Mouse (Mus musculus) hindbrain, embryonic 14.5 days (tissue): ENCODE results near the gene Hamp. TPM values are rescaled to one million over a fixed set of nuclear protein-coding genes. Genes with fewer than 3 reads are reported as not detected.
"Not testable (repeated sequence)": the region's sequence is repeated elsewhere in the genome, so short reads cannot be mapped to it uniquely, and the experiment has no call there.

Experiments
- ATAC-seq: fragments of 200-750 bp; cut with Nextera tagmentation; 2 replicates; pipeline ENCODE4 v1.8.0; 2017; ENCODE audit warnings: moderate number of reproducible peaks, mild to moderate bottlenecking, moderate TSS enrichment, moderate library complexity; ENCODE audit not compliant: low FRiP score
- DNase-seq: peaks from one replicate; pipeline ENCODE4 v3.0.0-alpha.2; 2015; ENCODE audit warnings: low spot score
- H3K27ac ChIP-seq: fragments of 300-500 bp; sonication (generic); 2 replicates; pipeline ENCODE4 v1.5.1; 2014; ENCODE audit warnings: mild to moderate bottlenecking, moderate library complexity
- H3K27me3 ChIP-seq: fragments of 300-500 bp; sonication (generic); 2 replicates; pipeline ENCODE4 v1.6.1; 2014; ENCODE audit warnings: mild to moderate bottlenecking, low read length, mixed read lengths; ENCODE audit not compliant: control insufficient read depth, insufficient read depth
- H3K36me3 ChIP-seq: fragments of 300-500 bp; sonication (generic); replicated peaks from 2 replicates; pipeline ENCODE4 v1.6.1; 2014; ENCODE audit not compliant: control insufficient read depth, insufficient read depth
- H3K4me1 ChIP-seq: fragments of 300-500 bp; sonication (generic); replicated peaks from 2 replicates; pipeline ENCODE4 v1.6.1; 2014; ENCODE audit warnings: antibody characterized with exemption, low read length, mixed read lengths; ENCODE audit not compliant: control insufficient read depth, insufficient read depth
- H3K4me2 ChIP-seq: fragments of 300-500 bp; sonication (generic); replicated peaks from 2 replicates; pipeline ENCODE4 v1.6.1; 2014; ENCODE audit warnings: mild to moderate bottlenecking, moderate library complexity
- H3K4me3 ChIP-seq: fragments of 300-500 bp; sonication (generic); replicated peaks from 2 replicates; pipeline ENCODE4 v1.5.1; 2014; ENCODE audit warnings: mild to moderate bottlenecking, low read length
- H3K9ac ChIP-seq: fragments of 300-500 bp; sonication (generic); 2 replicates; pipeline ENCODE4 v1.6.1; 2014
- H3K9me3 ChIP-seq: fragments of 300-500 bp; sonication (generic); 2 replicates; pipeline ENCODE4 v1.6.1; 2016; ENCODE audit warnings: low read length; ENCODE audit not compliant: control insufficient read depth
- WGBS: fragments of 180-500 bp; shearing (Covaris S2); extraction: QIAGEN DNeasy Blood & Tissue Kit; methylation state at CpG from one replicate; pipeline ENCODE4 v1.1.7; 2014; 5-methylcytosine and 5-hydroxymethylcytosine counted together
- polyA plus RNA-seq: library from polyadenylated mRNA; unstranded; fragments of >200 nt; fragmentation: Nextera tagmentation; extraction: Ambion mirVana; gene quantifications from 2 replicates; pipeline ENCODE4 v1.2.1, GENCODE M21; 2014

Hamp gene
- polyA plus RNA-seq, 1 experiment from 2014 or later: not detected

GRCm38 (mm10) chr7:30924071-30924470, 19.8 kb downstream of the Hamp start:
- Histone ChIP-seq H3K4me1 (no peaks in the 10 kb centered on the region), H3K4me2 (no peak overlapping the region), H3K9ac (no peak overlapping the region), H3K27me3 (no peaks in the 10 kb centered on the region), H3K4me3 (no peak overlapping the region), H3K9me3 (no peaks in the 10 kb centered on the region), H3K36me3 (no peaks in the 10 kb centered on the region), H3K27ac (no peak overlapping the region)
- WGBS: 71% methylated on average over 3 of the region's 3 CpGs
- DNase-seq (no peak), ATAC-seq (no peak)

GRCm38 (mm10) chr7:30922490-30922889, 21.3 kb downstream of the Hamp start:
- H3K9ac ChIP-seq, H3K4me2 ChIP-seq, H3K27ac ChIP-seq, DNase-seq, H3K36me3 ChIP-seq, H3K4me1 ChIP-seq, H3K4me3 ChIP-seq, H3K9me3 ChIP-seq, ATAC-seq, H3K27me3 ChIP-seq: not testable (repeated sequence)
- 50% methylated on average over 3 of the region's 3 CpGs for WGBS

GRCm38 (mm10) chr7:30920217-30920616, 23.6 kb downstream of the Hamp start:
- Histone ChIP-seq H3K4me3 (no peak overlapping the region), H3K9me3 (no peaks in the 10 kb centered on the region), H3K4me2 (no peak overlapping the region), H3K4me1 (no peaks in the 10 kb centered on the region), H3K27me3 (no peaks in the 10 kb centered on the region), H3K9ac (no peak overlapping the region), H3K27ac (no peak overlapping the region), H3K36me3 (no peaks in the 10 kb centered on the region)
- DNase-seq (peak; percentile 13), ATAC-seq (no peak)
- WGBS: 69% methylated on average over 3 of the region's 3 CpGs

- ATAC-seq (no peak), DNase-seq (no peak)
- no peaks in the 10 kb centered on the region for H3K27me3 ChIP-seq
- H3K9me3 ChIP-seq: no peaks in the 10 kb centered on the region
- no peaks in the 10 kb centered on the region for H3K36me3 ChIP-seq
- no peaks in the 10 kb centered on the region for H3K4me1 ChIP-seq
- 62% methylated on average over 4 of the region's 4 CpGs for WGBS
- H3K4me2 ChIP-seq: no peak overlapping the region
- no peak overlapping the region for H3K9ac ChIP-seq
- H3K27ac ChIP-seq: no peak overlapping the region
- H3K4me3 ChIP-seq: no peak overlapping the region
Observed at GRCm38 (mm10) chr7:30917219-30917618, 26.6 kb downstream of the Hamp start.

GRCm38 (mm10) chr7:30916713-30917112, 27.1 kb downstream of the Hamp start:
- WGBS: 30% methylated on average over 6 of the region's 6 CpGs
- H3K4me3 ChIP-seq: no peak overlapping the region
- H3K27ac ChIP-seq: no peak overlapping the region
- no peaks in the 10 kb centered on the region for H3K9me3 ChIP-seq
- DNase-seq (no peak), ATAC-seq (no peak)
- no peak overlapping the region for H3K9ac ChIP-seq
- H3K27me3 ChIP-seq: no peaks in the 10 kb centered on the region
- H3K36me3 ChIP-seq: no peaks in the 10 kb centered on the region
- no peaks in the 10 kb centered on the region for H3K4me1 ChIP-seq
- H3K4me2 ChIP-seq: no peak overlapping the region

- Histone ChIP-seq H3K4me3 (no peak within 1 kb of the TSS), H3K9ac (no peak within 1 kb of the TSS), H3K27me3 (no peaks in the 10 kb centered on the region), H3K9me3 (no peaks in the 10 kb centered on the region), H3K36me3 (no peaks in the 10 kb centered on the region), H3K27ac (no peak within 1 kb of the TSS), H3K4me2 (no peak within 1 kb of the TSS), H3K4me1 (no peaks in the 10 kb centered on the region)
- DNase-seq (no peak), ATAC-seq (no peak)
- WGBS: 71% methylated on average over 8 of the region's 8 CpGs
Observed at GRCm38 (mm10) chr7:30914732-30915131, 29.1 kb downstream of the Hamp start, which contains the start of gene Mag. Gene Mag (minus strand): TSS chr7:30914873.

GRCm38 (mm10) chr7:30909773-30910172, 34.1 kb downstream of the Hamp start:
- Histone ChIP-seq H3K9ac (no peak overlapping the region), H3K4me2 (no peak overlapping the region), H3K9me3 (no peaks in the 10 kb centered on the region), H3K4me3 (no peak overlapping the region), H3K27me3 (no peaks in the 10 kb centered on the region), H3K27ac (no peak overlapping the region), H3K36me3 (no peaks in the 10 kb centered on the region), H3K4me1 (0 out of 2 replicates have a peak, but pooled peaks cover 6% of the 10 kb centered on the region)
- WGBS: 83% methylated on average over 6 of the region's 6 CpGs
- ATAC-seq: no peak
- no peak for DNase-seq

- Histone ChIP-seq H3K9me3 (no peaks in the 10 kb centered on the region), H3K9ac (no peak overlapping the region), H3K27me3 (no peaks in the 10 kb centered on the region), H3K4me1 (0 out of 2 replicates have a peak, but pooled peaks cover 6% of the 10 kb centered on the region), H3K4me3 (peak overlapping the region; percentile 17), H3K4me2 (peak overlapping the region; percentile 55), H3K36me3 (no peaks in the 10 kb centered on the region), H3K27ac (no peak overlapping the region)
- ATAC-seq (0 out of 2 replicates have a peak, but pooled peaks have one; percentile 37), DNase-seq (no peak)
- WGBS: 21% methylated on average over 16 of the region's 17 CpGs
Observed at GRCm38 (mm10) chr7:30908992-30909431, 34.8 kb downstream of the Hamp start.

GRCm38 (mm10) chr7:30908277-30908991, 35.4 kb downstream of the Hamp start:
- H3K9ac ChIP-seq: peak overlapping the region; percentile 31; the same call in 1 of the 2 replicates
- H3K4me2 ChIP-seq: peak overlapping the region; percentile 55
- H3K4me3 ChIP-seq: peak overlapping the region; percentile 17
- no peaks in the 10 kb centered on the region for H3K36me3 ChIP-seq
- peak; percentile 64 for ATAC-seq
- H3K27ac ChIP-seq: no peak overlapping the region
- H3K4me1 ChIP-seq: 0 out of 2 replicates have a peak, but pooled peaks cover 6% of the 10 kb centered on the region
- no peaks in the 10 kb centered on the region for H3K27me3 ChIP-seq
- 2% methylated on average over 26 of the region's 26 CpGs for WGBS
- H3K9me3 ChIP-seq: no peaks in the 10 kb centered on the region
- no peak for DNase-seq
